Mouse (Mus musculus) adrenal gland, postnatal 14 days (tissue): ENCODE data around the gene Trim38. TPM values are rescaled to one million over a fixed set of nuclear protein-coding genes. Genes with fewer than 3 reads are reported as not detected.
"Not testable (repeated sequence)": the region's sequence is repeated elsewhere in the genome, so short reads cannot be mapped to it uniquely, and the experiment has no call there.

Source experiments
- DNase-seq: peaks from one replicate; pipeline ENCODE4 v3.0.0; 2021; ENCODE audit warnings: mixed read lengths
- long read RNA-seq, 2 experiments: library from polyadenylated mRNA; stranded (forward); transcript quantifications; one replicate each; pipeline ENCODE4 v2.0.0; 2021
- total RNA-seq: library from RNA; stranded (reverse); gene quantifications from 2 replicates; pipeline ENCODE4 v1.2.3, GENCODE M21; 2021

The Trim38 gene
- not detected in 2 replicates for total RNA-seq
- long read RNA-seq, experiment 1 = 0 reads
- long read RNA-seq, experiment 2 = 0 reads

DNA sequence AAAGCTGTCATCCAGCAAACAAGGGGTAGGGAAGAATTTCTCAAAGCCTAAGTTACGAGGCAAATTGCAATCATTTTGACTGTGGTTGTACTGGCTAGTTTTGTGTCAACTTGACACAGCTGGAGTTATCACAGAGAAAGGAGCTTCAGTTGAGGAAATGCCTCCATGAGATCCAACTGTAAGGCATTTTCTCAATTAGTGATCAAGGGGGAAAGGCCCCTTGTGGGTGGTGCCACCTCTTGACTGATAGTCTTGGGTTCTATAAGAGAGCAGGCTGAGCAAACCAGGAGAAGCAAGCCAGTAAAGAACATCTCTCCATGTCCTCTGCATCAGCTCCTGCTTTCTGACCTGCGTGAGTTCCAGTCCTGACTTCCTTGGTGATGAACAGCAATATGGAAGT is at the start of gene Trim38:
Gene Trim38, plus strand, starts transcription at position 301 of the 400 bp plus-strand sequence.
- DNase-seq = not testable (repeated sequence)

DNA sequence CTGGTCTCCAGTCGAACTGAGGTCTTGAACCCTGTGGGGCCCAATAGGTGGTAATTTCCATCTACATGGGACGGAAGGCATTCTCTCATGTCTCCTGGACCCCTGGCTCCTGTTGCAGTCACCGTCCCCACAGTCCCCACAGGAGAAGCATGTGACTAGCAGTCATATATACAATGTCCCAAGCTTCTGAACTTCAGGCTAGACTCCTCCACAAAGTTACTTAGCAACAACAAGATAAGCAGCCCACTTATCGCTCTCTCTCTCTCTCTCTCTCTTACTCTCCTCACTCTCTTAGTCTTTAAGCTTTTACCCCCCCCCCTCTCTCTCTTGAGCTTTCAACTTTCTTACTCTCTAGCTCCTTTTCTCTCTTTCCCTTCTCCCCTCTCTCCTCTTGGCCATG is 45.5 kb upstream of the Trim38 start:
- no peak for DNase-seq

DNA sequence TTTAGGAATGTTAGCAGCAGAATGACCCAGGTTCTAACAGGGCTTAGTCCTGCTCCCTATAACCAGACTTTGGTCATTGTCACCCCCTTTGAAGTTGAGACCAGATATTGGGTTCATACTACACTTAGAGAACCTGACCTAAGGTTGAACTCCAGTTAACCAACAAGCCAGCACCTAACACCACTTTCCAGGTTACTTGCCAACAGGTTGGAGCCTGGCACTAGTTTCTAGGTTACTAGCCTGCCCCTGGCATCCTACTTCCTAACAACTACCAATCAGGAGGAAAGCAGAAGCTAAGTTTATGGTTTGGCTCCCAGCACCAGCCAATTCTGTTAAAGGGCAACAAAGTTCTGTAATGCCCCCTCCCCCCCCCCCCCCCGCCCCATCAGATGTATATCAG is 44.5 kb upstream of the Trim38 start:
- DNase-seq = no peak

GRCm38 (mm10) chr13:23728472-23729191 is 41.1 kb upstream of the Trim38 start:
- no peak for DNase-seq

DNA sequence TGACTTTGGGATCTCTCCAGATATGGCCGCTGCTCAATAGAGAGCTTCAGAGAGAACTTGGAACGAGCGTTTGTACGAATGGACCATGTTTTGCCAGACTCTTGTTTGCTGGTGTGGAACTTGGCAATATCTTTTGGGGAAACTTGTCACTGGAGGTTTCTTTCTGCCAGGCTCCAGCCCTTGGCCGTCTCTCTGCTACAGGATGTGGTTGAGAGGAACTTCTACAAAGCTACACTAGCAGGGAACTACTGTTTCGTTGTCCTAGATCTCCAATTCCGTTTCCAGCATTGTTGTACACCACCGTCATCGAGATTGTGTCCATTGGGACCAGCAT is 40.6 kb upstream of the Trim38 start:
- DNase-seq = no peak

GRCm38 (mm10) chr13:23729706-23730105 is 40.0 kb upstream of the Trim38 start:
- DNase-seq = no peak

GRCm38 (mm10) chr13:23730479-23730878 is 39.2 kb upstream of the Trim38 start:
- peak; percentile 62 for DNase-seq

- DNase-seq = peak; percentile 58
Measured at GRCm38 (mm10) chr13:23732156-23732804, 37.4 kb upstream of the Trim38 start.

DNA sequence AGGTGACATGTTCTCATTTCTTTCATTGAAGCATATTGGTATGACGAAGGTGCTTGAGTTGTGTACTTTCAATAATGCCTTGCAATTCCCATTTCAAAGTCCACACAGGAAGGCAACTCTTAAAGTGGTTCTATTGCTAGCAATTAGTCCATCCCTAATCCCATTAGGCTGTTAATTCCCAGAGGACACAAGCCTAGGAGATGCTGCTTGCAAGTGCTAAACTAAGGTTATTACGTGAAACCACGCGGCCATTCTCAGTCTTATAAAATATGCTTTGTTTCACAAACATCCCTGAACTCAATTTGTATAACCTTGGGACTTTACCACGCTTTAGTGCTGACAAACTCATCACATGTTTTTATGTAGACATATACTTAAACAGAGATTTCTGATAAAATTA is 32.6 kb upstream of the Trim38 start:
- DNase-seq = no peak

DNA sequence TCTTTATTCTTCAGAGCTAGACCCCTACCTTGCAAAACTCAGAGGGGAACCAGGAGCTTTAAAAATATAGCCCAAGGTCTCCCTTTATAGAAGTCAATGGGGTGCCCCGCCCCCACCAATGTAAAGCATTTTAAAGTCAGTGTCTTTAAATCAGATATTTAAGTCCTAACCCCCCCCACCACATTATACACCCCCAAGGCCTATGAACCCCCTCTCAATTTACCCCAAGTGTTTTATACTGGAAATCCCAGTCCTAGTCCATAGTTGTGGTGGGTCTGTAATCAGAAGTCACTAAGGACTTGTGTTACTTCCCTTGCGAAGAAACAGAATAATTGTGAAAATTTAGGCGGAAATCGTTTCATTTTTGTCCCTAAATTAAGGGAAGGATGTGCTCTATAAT is 31.7 kb upstream of the Trim38 start:
- DNase-seq = no peak

DNA sequence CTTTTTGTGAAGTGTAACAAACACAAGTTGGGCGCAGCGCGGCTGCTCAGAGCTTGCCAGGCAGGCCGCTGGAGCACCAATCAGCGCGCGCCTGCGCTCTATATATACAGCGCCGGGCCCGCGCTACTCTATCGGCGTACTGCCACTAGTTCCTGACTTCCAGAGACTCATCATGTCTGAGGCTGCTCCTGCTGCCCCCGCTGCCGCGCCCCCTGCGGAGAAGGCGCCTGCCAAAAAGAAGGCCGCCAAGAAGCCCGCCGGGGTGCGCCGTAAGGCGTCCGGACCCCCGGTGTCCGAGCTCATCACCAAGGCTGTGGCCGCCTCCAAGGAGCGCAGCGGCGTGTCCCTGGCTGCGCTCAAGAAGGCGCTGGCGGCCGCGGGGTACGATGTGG is 31.0 kb upstream of the Trim38 start, which contains the start of gene Hist1h1c:
Gene Hist1h1c, plus strand, starts transcription at position 132 of the 392 bp plus-strand sequence.
- peak; percentile 96 for DNase-seq

DNA sequence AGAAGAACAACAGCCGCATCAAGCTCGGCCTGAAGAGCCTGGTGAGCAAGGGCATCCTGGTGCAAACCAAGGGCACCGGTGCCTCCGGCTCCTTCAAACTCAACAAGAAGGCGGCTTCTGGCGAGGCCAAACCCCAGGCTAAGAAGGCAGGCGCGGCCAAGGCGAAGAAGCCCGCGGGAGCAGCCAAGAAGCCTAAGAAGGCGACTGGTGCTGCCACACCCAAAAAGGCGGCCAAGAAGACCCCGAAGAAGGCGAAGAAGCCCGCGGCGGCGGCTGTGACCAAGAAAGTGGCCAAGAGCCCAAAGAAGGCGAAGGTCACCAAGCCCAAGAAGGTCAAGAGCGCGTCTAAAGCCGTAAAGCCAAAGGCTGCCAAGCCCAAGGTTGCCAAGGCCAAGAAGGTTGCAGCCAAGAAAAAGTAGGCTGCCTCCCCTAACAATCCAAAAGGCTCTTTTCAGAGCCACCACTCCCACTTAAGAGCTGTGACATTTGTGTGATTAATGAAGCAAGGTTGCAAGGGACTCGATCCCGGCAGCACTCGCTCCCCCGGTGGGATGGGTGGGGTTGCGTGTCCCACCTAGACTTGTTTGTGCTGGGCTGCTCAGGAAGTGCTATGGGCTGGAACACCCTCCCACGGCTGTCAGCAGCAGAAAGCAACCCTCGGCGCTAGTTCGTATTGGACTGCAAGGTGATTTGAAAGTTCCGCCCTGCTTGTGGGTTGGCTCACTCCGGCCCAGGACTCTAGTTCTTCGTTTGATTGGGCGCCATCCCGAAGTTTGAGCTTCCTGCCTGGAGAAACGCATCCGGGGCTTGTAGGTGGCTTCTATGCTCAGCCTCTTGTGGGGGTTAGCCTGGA is 30.4 kb upstream of the Trim38 start:
- peak; percentile 95 for DNase-seq

- DNase-seq = no peak
Measured at GRCm38 (mm10) chr13:23739922-23740252, 29.8 kb upstream of the Trim38 start.

DNA sequence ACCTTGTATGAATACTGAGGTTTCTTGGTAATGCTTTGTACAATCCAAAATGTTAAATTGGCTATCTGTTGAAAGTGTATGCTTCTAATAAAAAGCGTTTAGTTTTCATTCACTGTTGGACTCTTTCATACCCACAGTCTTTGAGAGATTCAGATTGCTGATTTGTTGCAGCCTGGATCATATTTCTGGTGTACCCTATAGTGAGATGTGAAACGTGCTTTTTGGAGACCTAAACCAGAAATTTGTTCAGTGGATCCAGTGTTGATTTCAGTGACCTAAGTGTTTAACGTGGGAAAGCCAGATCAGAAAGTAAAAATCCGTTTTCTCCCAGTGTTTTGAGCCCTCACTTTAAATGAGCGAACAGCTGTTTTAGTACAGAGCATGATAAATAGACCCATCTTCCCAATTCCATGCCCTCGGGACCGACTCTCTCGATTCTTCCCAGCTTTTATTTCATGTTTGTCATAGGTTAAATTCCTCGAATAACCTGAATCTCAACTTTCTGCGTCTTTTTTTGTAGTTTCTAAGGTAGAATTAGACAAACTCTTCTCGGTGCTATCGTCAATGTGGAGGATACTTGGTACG is 29.4 kb upstream of the Trim38 start:
- DNase-seq = no peak

- DNase-seq = no peak
Measured at GRCm38 (mm10) chr13:23740910-23741309, 28.8 kb upstream of the Trim38 start.

GRCm38 (mm10) chr13:23742007-23742406 is 27.7 kb upstream of the Trim38 start:
- no peak for DNase-seq

DNA sequence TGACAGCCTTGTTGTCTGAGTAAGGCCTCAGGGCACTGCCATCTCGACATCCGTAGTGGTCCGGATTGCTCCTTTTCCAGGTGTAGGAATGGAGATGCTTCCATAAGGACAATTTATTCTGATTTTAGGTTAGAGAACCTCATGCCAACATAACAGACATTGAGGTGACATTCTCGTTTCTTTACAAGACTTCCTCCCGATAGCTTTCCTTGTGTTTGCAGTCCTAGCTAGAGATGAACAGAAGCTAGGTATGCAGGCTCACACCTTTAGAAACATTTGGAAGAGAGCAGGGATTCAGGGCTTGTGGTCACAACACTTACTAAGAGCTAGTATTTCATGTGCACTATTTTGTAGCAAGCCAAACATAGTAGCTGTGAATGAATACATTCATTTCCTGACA is 26.5 kb upstream of the Trim38 start:
- no peak for DNase-seq

DNA sequence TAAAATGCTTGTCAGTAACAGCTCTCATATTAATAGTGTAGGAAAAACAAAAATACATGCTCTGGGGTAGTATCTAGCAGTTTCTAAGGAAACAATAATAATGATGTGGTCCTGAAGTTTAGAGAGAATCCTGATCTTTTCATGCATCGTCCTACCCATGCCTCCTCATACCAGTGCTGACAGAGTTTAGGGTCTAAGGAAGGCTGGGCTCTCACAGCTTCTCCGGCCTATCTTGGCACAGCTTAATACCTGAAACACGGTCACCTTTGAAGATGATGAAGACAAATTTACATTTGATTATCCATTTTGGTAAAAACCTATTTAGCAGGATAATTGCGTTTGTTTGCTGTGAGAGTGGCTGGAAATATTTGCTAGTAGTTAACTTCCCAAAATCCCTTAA is 25.8 kb upstream of the Trim38 start:
- DNase-seq = no peak

GRCm38 (mm10) chr13:23744421-23745380 is 25.0 kb upstream of the Trim38 start:
- no peak for DNase-seq

DNA sequence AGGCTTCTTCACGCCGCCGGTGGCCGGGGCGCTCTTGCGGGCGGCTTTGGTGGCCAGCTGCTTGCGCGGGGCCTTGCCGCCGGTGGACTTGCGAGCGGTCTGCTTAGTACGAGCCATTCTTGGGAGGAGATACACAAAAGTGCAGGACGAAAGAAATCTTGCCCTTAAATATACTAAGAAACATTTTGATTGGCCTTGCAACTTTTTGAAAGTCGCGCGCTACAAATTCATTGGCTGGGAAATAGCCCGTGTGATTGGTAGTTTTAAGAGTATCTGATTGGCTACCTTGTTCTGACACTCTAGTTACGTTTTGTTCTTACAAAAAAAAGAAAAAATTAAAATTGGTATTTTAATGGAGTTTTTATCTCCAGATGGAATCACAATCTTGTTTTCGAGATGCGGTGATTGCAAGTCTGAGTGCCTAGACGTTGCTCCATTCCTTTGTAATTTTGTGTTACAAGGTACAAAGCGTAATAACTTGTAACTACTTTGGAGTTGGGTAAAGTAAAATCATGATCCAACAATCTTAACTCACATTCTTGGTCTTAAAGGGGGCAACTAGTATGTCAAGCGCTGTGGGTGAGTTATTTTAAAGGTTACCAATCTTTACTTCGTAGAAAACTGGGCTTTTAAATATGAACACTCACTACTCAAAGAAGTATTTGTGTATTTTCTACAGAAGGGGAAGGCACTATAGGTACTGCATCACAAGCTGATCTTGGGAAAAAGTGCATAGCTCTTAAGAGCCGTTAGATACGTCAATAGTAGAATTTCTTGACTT is 24.1 kb upstream of the Trim38 start, which contains the start of gene Hist1h3c:
Gene Hist1h3c, minus strand, starts transcription at position 222 of the 781 bp plus-strand sequence.
- peak; percentile 90 for DNase-seq
